ENCODE assay signal across 9 mouse cellular contexts in the genomic region with DNA sequence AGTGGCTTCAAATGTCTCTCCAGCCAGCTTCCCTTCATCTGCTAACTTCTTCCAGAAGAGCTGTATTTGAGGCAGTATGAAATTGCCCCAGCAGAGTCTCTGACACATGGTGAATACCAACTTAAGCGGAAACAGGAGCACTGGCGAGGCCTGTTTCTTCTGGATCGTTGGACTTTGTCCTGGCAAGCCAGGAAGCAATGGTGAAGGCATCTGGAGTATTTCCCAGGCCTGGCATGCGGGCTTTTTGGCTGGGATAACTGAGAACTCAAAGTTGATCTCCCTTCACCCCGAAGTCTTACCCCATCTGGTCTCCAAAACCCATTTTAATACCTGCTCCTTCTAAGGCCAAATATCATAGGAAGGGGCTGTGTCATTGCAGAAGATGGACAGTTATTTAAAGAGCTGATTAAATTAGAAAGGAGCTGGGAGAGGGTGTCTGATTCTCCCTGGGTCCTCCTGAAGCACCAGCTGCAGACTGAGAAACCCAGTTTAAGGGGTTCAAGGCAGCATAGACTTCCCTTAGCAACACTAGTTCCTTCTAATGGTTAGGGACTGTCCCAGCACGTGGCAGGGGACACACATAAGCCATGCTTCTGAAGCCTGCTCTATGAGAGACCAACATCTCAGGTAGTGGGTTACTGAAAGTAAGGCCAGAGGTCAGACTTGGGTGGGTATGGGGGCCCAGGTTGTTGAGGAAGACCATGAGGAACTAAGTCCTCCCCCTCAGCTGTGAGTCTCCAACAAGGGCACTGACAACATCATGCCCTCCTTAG.
DNase-seq lines count a peak whose midpoint lies in the region; ATAC-seq and TF ChIP-seq lines count a peak whose summit lies in the region.
"Had no signal": no experiment of that assay in that cellular context is flagged by ENCODE, and none has a peak within 500 bp of the region (broad histone marks: within the 10 kb centered on the region; RNA-seq: fewer than 3 reads in every experiment).

No protein-coding gene starts in this region.

- H3K9ac ChIP-seq in forebrain, embryonic 16.5 days (replicated peaks; ENCODE audit: low read depth, low read length): no peak overlapping the region
- no peak overlapping the region for H3K9ac ChIP-seq in neural tube, embryonic 15.5 days (replicated peaks)

- intact Hi-C loops in left cerebral cortex, postnatal 36 days (cut with DNase I): no loop called here

- H3K4me1 ChIP-seq in forebrain, embryonic 16.5 days (replicated peaks; ENCODE audit: control insufficient read depth, insufficient read depth, low read length): no peaks in the 10 kb centered on the region
- H3K4me1 ChIP-seq in neural tube, embryonic 15.5 days: no peaks in the 10 kb centered on the region

- DNase-seq in layer of hippocampus, adult 2 months (ENCODE audit: low spot score in 2 of 2): peak; percentile 29 to 43
- DNase-seq in layer of hippocampus, adult 11-12 months (ENCODE audit: low spot score): no peak
- peak; percentile 80 for DNase-seq in adipocyte (ENCODE audit: low spot score)
- peak; percentile 65 for DNase-seq in cerebellum, adult 8-10 months
- peak; percentile 79 to 85 for DNase-seq in kidney, postnatal 36 days
- no peak for DNase-seq in left cerebral cortex, postnatal 36 days (ENCODE audit: low spot score in 2 of 2)
- DNase-seq: lung, postnatal 36 days had no signal

- H3K9me3 ChIP-seq in forebrain, embryonic 16.5 days (ENCODE audit: control insufficient read depth, low read length): no peaks in the 10 kb centered on the region
- H3K9me3 ChIP-seq in neural tube, embryonic 15.5 days (replicated peaks): no peaks in the 10 kb centered on the region

- no peak for TF ChIP-seq CTCF in layer of hippocampus, adult 2 months (conservative IDR thresholded peaks at IDR 0.05)

- peak overlapping the region; percentile 43 for H3K27ac ChIP-seq in layer of hippocampus, adult 2 months
- no peak overlapping the region for H3K27ac ChIP-seq in forebrain, embryonic 16.5 days (ENCODE audit: low read length)
- H3K27ac ChIP-seq in neural tube, embryonic 15.5 days (replicated peaks): no peak overlapping the region

- H3K4me2 ChIP-seq in forebrain, embryonic 16.5 days (ENCODE audit: low read length): no peak overlapping the region
- no peak overlapping the region for H3K4me2 ChIP-seq in neural tube, embryonic 15.5 days

- H3K4me3 ChIP-seq in layer of hippocampus, adult 2 months: no peak overlapping the region
- H3K4me3 ChIP-seq in forebrain, embryonic 16.5 days (replicated peaks; ENCODE audit: low read length): no peak overlapping the region
- no peak overlapping the region for H3K4me3 ChIP-seq in neural tube, embryonic 15.5 days (replicated peaks)

- no peak for ATAC-seq in forebrain, embryonic 16.5 days
- no peak for ATAC-seq in neural tube, embryonic 15.5 days (ENCODE audit: low FRiP score)

- no peaks in the 10 kb centered on the region for H3K27me3 ChIP-seq in forebrain, embryonic 16.5 days (replicated peaks; ENCODE audit: control insufficient read depth, insufficient read depth, low read length)
- no peaks in the 10 kb centered on the region for H3K27me3 ChIP-seq in neural tube, embryonic 15.5 days (replicated peaks)

- no peaks in the 10 kb centered on the region for H3K36me3 ChIP-seq in forebrain, embryonic 16.5 days (ENCODE audit: control insufficient read depth, insufficient read depth)
- peaks cover 14% of the 10 kb centered on the region; the same call in 1 of the 2 replicates for H3K36me3 ChIP-seq in neural tube, embryonic 15.5 days

- WGBS in forebrain, embryonic 16.5 days: 66% methylated on average over 6 of the region's 6 CpGs
- WGBS in neural tube, embryonic 15.5 days: 84% methylated on average over 6 of the region's 6 CpGs

Comparison
In these comparisons a context has a peak if more than half of its experiments do, and no peak if none do; other contexts are left out.
1. DNase-seq: peak in layer of hippocampus, adult 2 months (2 of 2), adipocyte (single experiment), cerebellum, adult 8-10 months (single experiment) and kidney, postnatal 36 days (2 of 2); none in layer of hippocampus, adult 11-12 months (single experiment) and left cerebral cortex, postnatal 36 days (0 of 2).